Mouse (Mus musculus) MEL-GATA-1-ER (cell line): Measurements from ENCODE around the gene Olfr724.
"Not testable (repeated sequence)": the region's sequence is repeated elsewhere in the genome, so short reads cannot be mapped to it uniquely, and the experiment has no call there.

Source experiments
- DNase-seq: peaks from one replicate; pipeline ENCODE4 v3.0.0-alpha.2; 2012; ENCODE audit warnings: low read depth; ENCODE audit errors: extremely low read depth

Olfr724 gene

GRCm38 (mm10) chr14:49963174-49963573, at the start of gene Olfr724:
Gene Olfr724 (minus strand): TSS chr14:49963274.
- DNase-seq, result not testable (repeated sequence)

GRCm38 (mm10) chr14:49955890-49956289, 7.2 kb downstream of the Olfr724 start:
- DNase-seq, result no peak

- DNase-seq, result not testable (repeated sequence)
These were observed 31.4 kb downstream of the Olfr724 start, which contains the start of gene Olfr723 for GRCm38 (mm10) chr14:49931687-49932086. Gene Olfr723 (minus strand): TSS chr14:49931787.
